Mouse (Mus musculus): ENCODE data around the gene Wars2. TPM values are rescaled to one million over a fixed set of nuclear protein-coding genes. Genes with fewer than 3 reads are reported as not detected.

Gene Wars2
- polyA plus RNA-seq, 1 experiment: 11.3 TPM

GRCm38 (mm10) chr3:99261371-99261791 lies 120.5 kb downstream of the Wars2 start:
- Histone ChIP-seq H3K4me3 (ENCODE audit: insufficient read depth, low read depth, low read length) (no peak overlapping the region), H3K27ac (replicated peaks; ENCODE audit: low read depth, low read length) (no peak overlapping the region), H3K4me1 (ENCODE audit: control insufficient read depth, insufficient read depth, insufficient read length, low read length) (no peaks in the 10 kb centered on the region)

- Histone ChIP-seq H3K27ac (replicated peaks; ENCODE audit: low read depth, low read length) (no peak overlapping the region), H3K4me3 (ENCODE audit: insufficient read depth, low read depth, low read length) (no peak overlapping the region), H3K4me1 (ENCODE audit: control insufficient read depth, insufficient read depth, insufficient read length, low read length) (no peaks in the 10 kb centered on the region)
Measured at GRCm38 (mm10) chr3:99261986-99262385, 121.1 kb downstream of the Wars2 start.

GRCm38 (mm10) chr3:99263471-99263903 lies 122.6 kb downstream of the Wars2 start:
- Histone ChIP-seq H3K4me3 (ENCODE audit: insufficient read depth, low read depth, low read length) (no peak overlapping the region), H3K27ac (replicated peaks; ENCODE audit: low read depth, low read length) (no peak overlapping the region)

GRCm38 (mm10) chr3:99264695-99265094 lies 123.8 kb downstream of the Wars2 start:
- Histone ChIP-seq H3K4me1 (ENCODE audit: control insufficient read depth, insufficient read depth, insufficient read length, low read length) (no peaks in the 10 kb centered on the region), H3K4me3 (ENCODE audit: insufficient read depth, low read depth, low read length) (no peak overlapping the region), H3K27ac (replicated peaks; ENCODE audit: low read depth, low read length) (no peak overlapping the region)

More at GRCm38 (mm10) chr3:99263471-99263903, 122.6 kb downstream of the Wars2 start:
- H3K4me1 ChIP-seq (ENCODE audit: control insufficient read depth, insufficient read depth, insufficient read length, low read length): no peaks in the 10 kb centered on the region

GRCm38 (mm10) chr3:99266752-99267303 lies 126.0 kb downstream of the Wars2 start:
- H3K27ac ChIP-seq (replicated peaks; ENCODE audit: low read depth, low read length): no peak overlapping the region
- no peaks in the 10 kb centered on the region for H3K4me1 ChIP-seq (ENCODE audit: control insufficient read depth, insufficient read depth, insufficient read length, low read length)
- H3K4me3 ChIP-seq (ENCODE audit: insufficient read depth, low read depth, low read length): no peak overlapping the region

GRCm38 (mm10) chr3:99277973-99278580 lies 137.2 kb downstream of the Wars2 start:
- Histone ChIP-seq H3K4me3 (ENCODE audit: insufficient read depth, low read depth, low read length) (no peak overlapping the region), H3K27ac (replicated peaks; ENCODE audit: low read depth, low read length) (no peak overlapping the region), H3K4me1 (ENCODE audit: control insufficient read depth, insufficient read depth, insufficient read length, low read length) (no peaks in the 10 kb centered on the region)

- H3K4me1 ChIP-seq (ENCODE audit: control insufficient read depth, insufficient read depth, insufficient read length, low read length): no peaks in the 10 kb centered on the region
- no peak overlapping the region for H3K27ac ChIP-seq (replicated peaks; ENCODE audit: low read depth, low read length)
- no peak overlapping the region for H3K4me3 ChIP-seq (ENCODE audit: insufficient read depth, low read depth, low read length)
Measured at GRCm38 (mm10) chr3:99279718-99280117, 138.8 kb downstream of the Wars2 start.

- H3K27ac ChIP-seq (replicated peaks; ENCODE audit: low read depth, low read length): no peak overlapping the region
- H3K4me3 ChIP-seq (ENCODE audit: insufficient read depth, low read depth, low read length): no peak overlapping the region
- H3K4me1 ChIP-seq (ENCODE audit: control insufficient read depth, insufficient read depth, insufficient read length, low read length): no peaks in the 10 kb centered on the region
Measured at GRCm38 (mm10) chr3:99281453-99281852, 140.6 kb downstream of the Wars2 start.

- H3K4me3 ChIP-seq (ENCODE audit: insufficient read depth, low read depth, low read length): no peak overlapping the region
- no peak overlapping the region for H3K27ac ChIP-seq (replicated peaks; ENCODE audit: low read depth, low read length)
Measured at GRCm38 (mm10) chr3:99288302-99288701, 147.4 kb downstream of the Wars2 start.

More at GRCm38 (mm10) chr3:99288302-99288701, 147.4 kb downstream of the Wars2 start:
- H3K4me1 ChIP-seq (ENCODE audit: control insufficient read depth, insufficient read depth, insufficient read length, low read length): no peaks in the 10 kb centered on the region

Other genes with a start within 250 kb of the Wars2 start
- gene Hao2, start 247.8 kb upstream of the Wars2 start, polyA plus RNA-seq (2012; ENCODE audit: insufficient read depth, insufficient read length, missing spikeins): not detected in 2 replicates
- 3.3 and 4.1 TPM in 2 replicates for gene Tbx15, start 99.3 kb downstream of the Wars2 start, polyA plus RNA-seq (2012; ENCODE audit: insufficient read depth, insufficient read length, missing spikeins)

Data from brown adipose tissue, adult 24 weeks (tissue).